Mouse (Mus musculus) embryonic facial prominence, embryonic 14.5 days (tissue): ENCODE measurements around the gene Gse1. TPM values are rescaled to one million over a fixed set of nuclear protein-coding genes. Genes with fewer than 3 reads are reported as not detected.

Source experiments
- ATAC-seq: fragments of 200-750 bp; cut with Nextera tagmentation; 2 replicates; pipeline ENCODE4 v1.8.0; 2017; ENCODE audit warnings: low read depth, moderate number of reproducible peaks, moderate TSS enrichment
- DNase-seq: peaks from one replicate; pipeline ENCODE4 v3.0.0-alpha.2; 2015; ENCODE audit warnings: low spot score
- H3K27ac ChIP-seq: fragments of 300-500 bp; sonication (generic); replicated peaks from 2 replicates; pipeline ENCODE4 v1.5.1; 2014; ENCODE audit warnings: low read depth, mild to moderate bottlenecking, low read length, moderate library complexity
- H3K27me3 ChIP-seq: fragments of 300-500 bp; sonication (generic); replicated peaks from 2 replicates; pipeline ENCODE4 v1.6.1; 2014; ENCODE audit warnings: low read length; ENCODE audit not compliant: control insufficient read depth, insufficient read depth
- H3K36me3 ChIP-seq: fragments of 300-500 bp; sonication (generic); 2 replicates; pipeline ENCODE4 v1.6.1; 2014; ENCODE audit warnings: low read length, mixed read lengths; ENCODE audit not compliant: control insufficient read depth, insufficient read depth
- H3K4me1 ChIP-seq: fragments of 300-500 bp; sonication (generic); 2 replicates; pipeline ENCODE4 v1.6.1; 2014; ENCODE audit warnings: antibody characterized with exemption, low read length; ENCODE audit not compliant: control insufficient read depth, insufficient read depth
- H3K4me2 ChIP-seq: fragments of 300-500 bp; sonication (generic); 2 replicates; pipeline ENCODE4 v1.6.1; 2014; ENCODE audit warnings: low read depth, mild to moderate bottlenecking, low read length, moderate library complexity, mixed read lengths
- H3K4me3 ChIP-seq: fragments of 300-500 bp; sonication (generic); 2 replicates; pipeline ENCODE4 v1.5.1; 2014; ENCODE audit warnings: low read depth, mild to moderate bottlenecking, low read length
- H3K9ac ChIP-seq: fragments of 300-500 bp; sonication (generic); 2 replicates; pipeline ENCODE4 v1.6.1; 2014; ENCODE audit warnings: low read depth, mild to moderate bottlenecking, low read length, moderate library complexity, mixed read lengths
- H3K9me3 ChIP-seq: fragments of 300-500 bp; sonication (generic); 2 replicates; pipeline ENCODE4 v1.6.1; 2016; ENCODE audit warnings: low read length; ENCODE audit not compliant: control insufficient read depth
- WGBS: fragments of 180-500 bp; shearing (Covaris S2); extraction: QIAGEN DNeasy Blood & Tissue Kit; methylation state at CpG from one replicate; pipeline ENCODE4 v1.1.7; 2014; 5-methylcytosine and 5-hydroxymethylcytosine counted together
- polyA plus RNA-seq: library from polyadenylated mRNA; unstranded; fragments of >200 nt; fragmentation: Nextera tagmentation; extraction: Ambion mirVana; gene quantifications from 2 replicates; pipeline ENCODE4 v1.2.1, GENCODE M21; 2014

Gse1 gene
- polyA plus RNA-seq, 1 experiment from 2014 or later: 8.7 TPM

- Histone ChIP-seq H3K9ac (no peak overlapping the region), H3K27ac (peak overlapping the region; percentile 72), H3K4me2 (peak overlapping the region; percentile 32), H3K4me3 (no peak overlapping the region), H3K27me3 (no peaks in the 10 kb centered on the region), H3K36me3 (no peaks in the 10 kb centered on the region), H3K4me1 (peaks cover 31% of the 10 kb centered on the region), H3K9me3 (no peaks in the 10 kb centered on the region)
- 15% methylated on average over 16 of the region's 17 CpGs for WGBS
- peak; percentile 84 for ATAC-seq
- DNase-seq: peak; percentile 84
Measured at GRCm38 (mm10) chr8:120335262-120336086, 107.2 kb downstream of the Gse1 start.

GRCm38 (mm10) chr8:120336087-120336380 lies 107.8 kb downstream of the Gse1 start:
- Histone ChIP-seq H3K9ac (no peak overlapping the region), H3K9me3 (no peaks in the 10 kb centered on the region), H3K4me2 (no peak overlapping the region), H3K4me3 (no peak overlapping the region), H3K27me3 (no peaks in the 10 kb centered on the region), H3K27ac (no peak overlapping the region), H3K36me3 (no peaks in the 10 kb centered on the region), H3K4me1 (peaks cover 30% of the 10 kb centered on the region)
- DNase-seq (no peak), ATAC-seq (no peak)
- WGBS: 6% methylated on average over 9 of the region's 9 CpGs

GRCm38 (mm10) chr8:120336909-120337555 lies 108.8 kb downstream of the Gse1 start:
- no peak overlapping the region for H3K4me3 ChIP-seq
- H3K4me2 ChIP-seq: no peak overlapping the region
- WGBS: 29% methylated on average over 5 of the region's 5 CpGs
- no peak overlapping the region for H3K27ac ChIP-seq
- no peaks in the 10 kb centered on the region for H3K27me3 ChIP-seq
- no peak overlapping the region for H3K9ac ChIP-seq
- H3K36me3 ChIP-seq: no peaks in the 10 kb centered on the region
- DNase-seq (peak; percentile 49), ATAC-seq (no peak)
- peaks cover 27% of the 10 kb centered on the region for H3K4me1 ChIP-seq
- H3K9me3 ChIP-seq: no peaks in the 10 kb centered on the region

- no peak overlapping the region for H3K27ac ChIP-seq
- no peak for DNase-seq
- WGBS: 71% methylated on average over 5 of the region's 5 CpGs
- no peak for ATAC-seq
- H3K9me3 ChIP-seq: no peaks in the 10 kb centered on the region
- no peak overlapping the region for H3K9ac ChIP-seq
- no peak overlapping the region for H3K4me2 ChIP-seq
- no peaks in the 10 kb centered on the region for H3K36me3 ChIP-seq
- peaks cover 26% of the 10 kb centered on the region for H3K4me1 ChIP-seq
- no peaks in the 10 kb centered on the region for H3K27me3 ChIP-seq
- no peak overlapping the region for H3K4me3 ChIP-seq
Measured at GRCm38 (mm10) chr8:120337627-120338026, 109.4 kb downstream of the Gse1 start.

GRCm38 (mm10) chr8:120338678-120339077 lies 110.4 kb downstream of the Gse1 start:
- H3K36me3 ChIP-seq: no peaks in the 10 kb centered on the region
- no peak overlapping the region for H3K4me3 ChIP-seq
- H3K9me3 ChIP-seq: no peaks in the 10 kb centered on the region
- H3K27ac ChIP-seq: no peak overlapping the region
- 89% methylated on average over 7 of the region's 7 CpGs for WGBS
- no peak for DNase-seq
- H3K9ac ChIP-seq: no peak overlapping the region
- peaks cover 33% of the 10 kb centered on the region for H3K4me1 ChIP-seq
- H3K27me3 ChIP-seq: no peaks in the 10 kb centered on the region
- ATAC-seq: no peak
- H3K4me2 ChIP-seq: no peak overlapping the region

- no peak for ATAC-seq
- H3K27ac ChIP-seq: no peak overlapping the region
- no peaks in the 10 kb centered on the region for H3K36me3 ChIP-seq
- H3K27me3 ChIP-seq: no peaks in the 10 kb centered on the region
- H3K4me1 ChIP-seq: peaks cover 34% of the 10 kb centered on the region
- WGBS: 60% methylated on average over 5 of the region's 8 CpGs
- H3K4me3 ChIP-seq: no peak overlapping the region
- H3K4me2 ChIP-seq: no peak overlapping the region
- no peaks in the 10 kb centered on the region for H3K9me3 ChIP-seq
- no peak for DNase-seq
- no peak overlapping the region for H3K9ac ChIP-seq
Measured at GRCm38 (mm10) chr8:120339743-120340142, 111.5 kb downstream of the Gse1 start.

GRCm38 (mm10) chr8:120341124-120341523 lies 112.9 kb downstream of the Gse1 start:
- no peak overlapping the region for H3K4me3 ChIP-seq
- no peak overlapping the region for H3K9ac ChIP-seq
- H3K36me3 ChIP-seq: no peaks in the 10 kb centered on the region
- H3K27ac ChIP-seq: no peak overlapping the region
- WGBS: 64% methylated on average over 10 of the region's 10 CpGs
- H3K4me1 ChIP-seq: peaks cover 21% of the 10 kb centered on the region
- no peak for ATAC-seq
- DNase-seq: no peak
- no peaks in the 10 kb centered on the region for H3K9me3 ChIP-seq
- no peaks in the 10 kb centered on the region for H3K27me3 ChIP-seq
- no peak overlapping the region for H3K4me2 ChIP-seq

- Histone ChIP-seq H3K9ac (no peak overlapping the region), H3K4me2 (no peak overlapping the region), H3K4me3 (no peak overlapping the region), H3K27me3 (no peaks in the 10 kb centered on the region), H3K27ac (no peak overlapping the region), H3K36me3 (no peaks in the 10 kb centered on the region), H3K4me1 (peaks cover 19% of the 10 kb centered on the region), H3K9me3 (no peaks in the 10 kb centered on the region)
- WGBS: 65% methylated on average over 7 of the region's 7 CpGs
- DNase-seq (peak; percentile 50), ATAC-seq (no peak)
Measured at GRCm38 (mm10) chr8:120342847-120343548, 114.7 kb downstream of the Gse1 start.
